Mouse (Mus musculus) adrenal gland, postnatal 10 days (tissue): Measurements from ENCODE around the gene Ifna11. TPM values are rescaled to one million over a fixed set of nuclear protein-coding genes. Genes with fewer than 3 reads are reported as not detected.
"Not testable (repeated sequence)": the region's sequence is repeated elsewhere in the genome, so short reads cannot be mapped to it uniquely, and the experiment has no call there.

Source experiments
- DNase-seq: peaks from one replicate; pipeline ENCODE4 v3.0.0; 2021; ENCODE audit warnings: mixed read lengths
- long read RNA-seq, 2 experiments: library from polyadenylated mRNA; stranded (forward); transcript quantifications; one replicate each; pipeline ENCODE4 v2.0.0; 2021
- total RNA-seq, 2 experiments: library from RNA; stranded (reverse); gene quantifications; 2 replicates each; pipeline ENCODE4 v1.2.3; 2021

The Ifna11 gene
- not detected for total RNA-seq
- long read RNA-seq, experiment 1, result 0 reads
- long read RNA-seq, experiment 2, result 0 reads

DNA sequence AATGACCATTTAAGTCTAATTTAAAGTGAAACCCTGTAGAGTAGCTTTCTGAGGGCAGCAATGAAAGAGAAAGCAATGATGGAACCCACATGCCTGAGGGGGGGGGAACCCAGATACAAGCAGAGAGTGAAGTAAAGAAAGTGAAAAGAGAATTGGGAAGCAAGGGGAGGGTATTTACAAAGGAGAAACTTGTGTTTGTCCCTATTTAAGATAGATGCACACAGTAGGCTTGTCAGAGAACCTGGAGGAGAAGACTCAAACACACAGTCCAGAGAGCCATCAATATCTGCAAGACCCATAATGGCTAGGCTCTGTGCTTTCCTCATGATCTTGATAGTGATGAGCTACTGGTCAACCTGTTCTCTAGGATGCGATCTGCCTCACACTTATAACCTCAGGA is at the start of gene Ifna11:
Gene Ifna11 (plus strand): TSS at position 301 of the 400 bp plus-strand sequence.
- DNase-seq, result no peak

DNA sequence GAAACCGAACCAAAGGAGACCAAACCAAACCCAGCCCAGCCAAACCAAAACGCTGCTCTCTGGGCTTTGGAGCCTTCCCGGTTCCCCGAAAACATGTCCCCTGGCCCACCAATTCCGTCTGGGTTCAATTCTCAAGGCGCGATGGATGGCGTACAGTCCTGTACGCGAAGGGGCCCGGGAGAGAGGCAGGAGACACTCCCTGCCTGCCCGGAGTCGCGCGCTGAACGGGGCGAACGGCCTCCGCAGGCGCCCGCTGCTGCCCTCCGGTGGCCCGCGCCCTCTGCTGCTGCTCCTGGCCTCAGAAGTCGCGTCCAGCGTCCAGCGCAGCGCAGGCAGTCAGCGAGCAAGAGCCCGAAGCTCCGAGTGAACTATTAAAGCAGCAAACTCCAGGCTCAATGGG is 46.2 kb upstream of the Ifna11 start, which contains the start of gene Gm13290:
Gene Gm13290 (plus strand): TSS at position 301 of the 400 bp plus-strand sequence.
- DNase-seq, result not testable (repeated sequence)

DNA sequence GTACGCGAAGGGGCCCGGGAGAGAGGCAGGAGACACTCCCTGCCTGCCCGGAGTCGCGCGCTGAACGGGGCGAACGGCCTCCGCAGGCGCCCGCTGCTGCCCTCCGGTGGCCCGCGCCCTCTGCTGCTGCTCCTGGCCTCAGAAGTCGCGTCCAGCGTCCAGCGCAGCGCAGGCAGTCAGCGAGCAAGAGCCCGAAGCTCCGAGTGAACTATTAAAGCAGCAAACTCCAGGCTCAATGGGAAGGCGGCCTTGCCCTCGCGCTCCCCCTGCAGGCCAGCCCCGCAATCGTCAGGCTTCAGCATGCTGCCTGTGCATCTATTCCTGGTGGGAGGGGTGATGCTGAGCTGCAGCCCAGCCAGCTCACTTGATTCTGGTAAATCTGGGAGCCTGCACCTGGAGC is 43.1 kb upstream of the Ifna11 start, which contains the start of gene Gm13289:
Gene Gm13289 (plus strand): TSS at position 301 of the 400 bp plus-strand sequence.
- DNase-seq, result not testable (repeated sequence)

DNA sequence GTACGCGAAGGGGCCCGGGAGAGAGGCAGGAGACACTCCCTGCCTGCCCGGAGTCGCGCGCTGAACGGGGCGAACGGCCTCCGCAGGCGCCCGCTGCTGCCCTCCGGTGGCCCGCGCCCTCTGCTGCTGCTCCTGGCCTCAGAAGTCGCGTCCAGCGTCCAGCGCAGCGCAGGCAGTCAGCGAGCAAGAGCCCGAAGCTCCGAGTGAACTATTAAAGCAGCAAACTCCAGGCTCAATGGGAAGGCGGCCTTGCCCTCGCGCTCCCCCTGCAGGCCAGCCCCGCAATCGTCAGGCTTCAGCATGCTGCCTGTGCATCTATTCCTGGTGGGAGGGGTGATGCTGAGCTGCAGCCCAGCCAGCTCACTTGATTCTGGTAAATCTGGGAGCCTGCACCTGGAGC is 40.2 kb upstream of the Ifna11 start, which contains the start of gene Gm13272:
Gene Gm13272 (plus strand): TSS at position 301 of the 400 bp plus-strand sequence.
- DNase-seq, result not testable (repeated sequence)

DNA sequence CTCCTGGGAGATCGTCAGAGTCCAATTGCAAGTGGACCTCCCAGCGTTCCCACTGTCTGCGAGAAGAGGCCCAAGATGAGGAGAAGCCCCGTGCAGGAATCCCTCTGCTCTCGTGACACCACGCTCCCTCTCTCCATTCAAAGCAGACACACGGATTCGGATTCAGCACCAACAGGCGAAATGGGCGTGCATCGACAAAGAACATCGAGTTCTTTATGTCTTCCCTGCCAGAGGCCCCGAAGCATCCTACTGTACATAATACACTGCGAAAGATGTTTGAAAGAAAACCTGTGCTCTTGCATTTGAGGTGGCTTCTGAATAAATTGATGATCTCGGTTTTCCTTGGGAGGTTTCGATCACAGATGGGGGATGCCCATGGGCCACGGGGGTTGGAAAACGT is 39.4 kb upstream of the Ifna11 start:
- DNase-seq, result not testable (repeated sequence)

DNA sequence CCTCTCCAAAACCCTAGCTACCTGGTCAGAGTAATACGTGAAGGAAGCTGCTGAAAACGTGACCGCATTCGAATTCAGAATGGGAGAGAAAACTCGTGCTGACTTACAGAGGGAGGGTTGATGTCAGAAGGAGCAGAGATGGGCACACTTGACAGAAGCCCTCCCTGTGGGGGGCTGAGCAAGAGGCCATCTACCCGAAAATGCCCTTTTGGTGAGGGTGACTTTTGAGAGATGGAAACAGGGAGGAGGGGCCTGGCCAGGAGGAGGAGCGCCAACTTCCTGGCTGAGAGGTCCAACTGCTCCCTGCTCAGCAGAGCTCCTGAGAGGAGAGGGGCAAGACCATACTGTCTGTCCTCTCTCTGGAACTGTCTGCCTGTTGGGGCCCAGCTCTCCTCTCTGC is 37.9 kb upstream of the Ifna11 start, which contains the start of gene Ifnz:
Gene Ifnz (plus strand): TSS at position 301 of the 400 bp plus-strand sequence.
- not testable (repeated sequence) for DNase-seq

DNA sequence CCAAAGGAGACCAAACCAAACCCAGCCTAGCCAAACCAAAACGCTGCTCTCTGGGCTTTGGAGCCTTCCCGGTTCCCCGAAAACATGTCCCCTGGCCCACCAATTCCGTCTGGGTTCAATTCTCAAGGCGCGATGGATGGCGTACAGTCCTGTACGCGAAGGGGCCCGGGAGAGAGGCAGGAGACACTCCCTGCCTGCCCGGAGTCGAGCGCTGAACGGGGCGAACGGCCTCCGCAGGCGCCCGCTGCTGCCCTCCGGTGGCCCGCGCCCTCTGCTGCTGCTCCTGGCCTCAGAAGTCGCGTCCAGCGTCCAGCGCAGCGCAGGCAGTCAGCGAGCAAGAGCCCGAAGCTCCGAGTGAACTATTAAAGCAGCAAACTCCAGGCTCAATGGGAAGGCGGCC is 37.4 kb upstream of the Ifna11 start:
- peak; percentile 16 for DNase-seq

DNA sequence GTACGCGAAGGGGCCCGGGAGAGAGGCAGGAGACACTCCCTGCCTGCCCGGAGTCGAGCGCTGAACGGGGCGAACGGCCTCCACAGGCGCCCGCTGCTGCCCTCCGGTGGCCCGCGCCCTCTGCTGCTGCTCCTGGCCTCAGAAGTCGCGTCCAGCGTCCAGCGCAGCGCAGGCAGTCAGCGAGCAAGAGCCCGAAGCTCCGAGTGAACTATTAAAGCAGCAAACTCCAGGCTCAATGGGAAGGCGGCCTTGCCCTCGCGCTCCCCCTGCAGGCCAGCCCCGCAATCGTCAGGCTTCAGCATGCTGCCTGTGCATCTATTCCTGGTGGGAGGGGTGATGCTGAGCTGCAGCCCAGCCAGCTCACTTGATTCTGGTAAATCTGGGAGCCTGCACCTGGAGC is 34.4 kb upstream of the Ifna11 start, which contains the start of gene Gm13276:
Gene Gm13276 (plus strand): TSS at position 301 of the 400 bp plus-strand sequence.
- not testable (repeated sequence) for DNase-seq

DNA sequence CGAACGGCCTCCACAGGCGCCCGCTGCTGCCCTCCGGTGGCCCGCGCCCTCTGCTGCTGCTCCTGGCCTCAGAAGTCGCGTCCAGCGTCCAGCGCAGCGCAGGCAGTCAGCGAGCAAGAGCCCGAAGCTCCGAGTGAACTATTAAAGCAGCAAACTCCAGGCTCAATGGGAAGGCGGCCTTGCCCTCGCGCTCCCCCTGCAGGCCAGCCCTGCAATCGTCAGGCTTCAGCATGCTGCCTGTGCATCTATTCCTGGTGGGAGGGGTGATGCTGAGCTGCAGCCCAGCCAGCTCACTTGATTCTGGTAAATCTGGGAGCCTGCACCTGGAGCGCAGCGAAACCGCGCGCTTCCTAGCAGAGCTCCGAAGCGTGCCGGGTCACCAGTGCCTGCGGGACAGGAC is 31.4 kb upstream of the Ifna11 start, which contains the start of gene Gm13277:
Gene Gm13277 (plus strand): TSS at position 231 of the 400 bp plus-strand sequence.
- peak; percentile 75 for DNase-seq

DNA sequence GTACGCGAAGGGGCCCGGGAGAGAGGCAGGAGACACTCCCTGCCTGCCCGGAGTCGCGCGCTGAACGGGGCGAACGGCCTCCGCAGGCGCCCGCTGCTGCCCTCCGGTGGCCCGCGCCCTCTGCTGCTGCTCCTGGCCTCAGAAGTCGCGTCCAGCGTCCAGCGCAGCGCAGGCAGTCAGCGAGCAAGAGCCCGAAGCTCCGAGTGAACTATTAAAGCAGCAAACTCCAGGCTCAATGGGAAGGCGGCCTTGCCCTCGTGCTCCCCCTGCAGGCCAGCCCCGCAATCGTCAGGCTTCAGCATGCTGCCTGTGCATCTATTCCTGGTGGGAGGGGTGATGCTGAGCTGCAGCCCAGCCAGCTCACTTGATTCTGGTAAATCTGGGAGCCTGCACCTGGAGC is 28.5 kb upstream of the Ifna11 start, which contains the start of gene Gm13278:
Gene Gm13278 (plus strand): TSS at position 301 of the 400 bp plus-strand sequence.
- not testable (repeated sequence) for DNase-seq

DNA sequence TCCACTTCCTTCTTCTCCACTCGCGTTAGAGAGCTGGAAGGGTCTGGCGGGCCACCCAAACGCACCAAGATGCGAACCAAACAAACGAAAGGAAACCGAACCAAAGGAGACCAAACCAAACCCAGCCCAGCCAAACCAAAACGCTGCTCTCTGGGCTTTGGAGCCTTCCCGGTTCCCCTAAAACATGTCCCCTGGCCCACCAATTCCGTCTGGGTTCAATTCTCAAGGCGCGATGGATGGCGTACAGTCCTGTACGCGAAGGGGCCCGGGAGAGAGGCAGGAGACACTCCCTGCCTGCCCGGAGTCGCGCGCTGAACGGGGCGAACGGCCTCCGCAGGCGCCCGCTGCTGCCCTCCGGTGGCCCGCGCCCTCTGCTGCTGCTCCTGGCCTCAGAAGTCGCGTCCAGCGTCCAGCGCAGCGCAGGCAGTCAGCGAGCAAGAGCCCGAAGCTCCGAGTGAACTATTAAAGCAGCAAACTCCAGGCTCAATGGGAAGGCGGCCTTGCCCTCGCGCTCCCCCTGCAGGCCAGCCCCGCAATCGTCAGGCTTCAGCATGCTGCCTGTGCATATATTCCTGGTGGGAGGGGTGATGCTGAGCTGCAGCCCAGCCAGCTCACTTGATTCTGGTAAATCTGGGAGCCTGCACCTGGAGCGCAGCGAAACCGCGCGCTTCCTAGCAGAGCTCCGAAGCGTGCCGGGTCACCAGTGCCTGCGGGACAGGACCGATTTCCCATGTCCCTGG is 25.7 kb upstream of the Ifna11 start, which contains the start of gene Gm13275:
Gene Gm13275 (plus strand): TSS at position 552 of the 740 bp plus-strand sequence.
- peak; percentile 29 for DNase-seq

DNA sequence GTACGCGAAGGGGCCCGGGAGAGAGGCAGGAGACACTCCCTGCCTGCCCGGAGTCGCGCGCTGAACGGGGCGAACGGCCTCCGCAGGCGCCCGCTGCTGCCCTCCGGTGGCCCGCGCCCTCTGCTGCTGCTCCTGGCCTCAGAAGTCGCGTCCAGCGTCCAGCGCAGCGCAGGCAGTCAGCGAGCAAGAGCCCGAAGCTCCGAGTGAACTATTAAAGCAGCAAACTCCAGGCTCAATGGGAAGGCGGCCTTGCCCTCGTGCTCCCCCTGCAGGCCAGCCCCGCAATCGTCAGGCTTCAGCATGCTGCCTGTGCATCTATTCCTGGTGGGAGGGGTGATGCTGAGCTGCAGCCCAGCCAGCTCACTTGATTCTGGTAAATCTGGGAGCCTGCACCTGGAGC is 22.7 kb upstream of the Ifna11 start, which contains the start of gene Gm13279:
Gene Gm13279 (plus strand): TSS at position 301 of the 400 bp plus-strand sequence.
- not testable (repeated sequence) for DNase-seq

DNA sequence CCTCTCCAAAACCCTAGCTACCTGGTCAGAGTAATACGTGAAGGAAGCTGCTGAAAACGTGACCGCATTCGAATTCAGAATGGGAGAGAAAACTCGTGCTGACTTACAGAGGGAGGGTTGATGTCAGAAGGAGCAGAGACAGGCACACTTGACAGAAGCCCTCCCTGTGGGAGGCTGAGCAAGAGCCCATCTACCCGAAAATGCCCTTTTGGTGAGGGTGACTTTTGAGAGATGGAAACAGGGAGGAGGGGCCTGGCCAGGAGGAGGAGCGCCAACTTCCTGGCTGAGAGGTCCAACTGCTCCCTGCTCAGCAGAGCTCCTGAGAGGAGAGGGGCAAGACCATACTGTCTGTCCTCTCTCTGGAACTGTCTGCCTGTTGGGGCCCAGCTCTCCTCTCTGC is 20.4 kb upstream of the Ifna11 start, which contains the start of gene Gm13285:
Gene Gm13285 (plus strand): TSS at position 301 of the 400 bp plus-strand sequence.
- DNase-seq, result not testable (repeated sequence)

DNA sequence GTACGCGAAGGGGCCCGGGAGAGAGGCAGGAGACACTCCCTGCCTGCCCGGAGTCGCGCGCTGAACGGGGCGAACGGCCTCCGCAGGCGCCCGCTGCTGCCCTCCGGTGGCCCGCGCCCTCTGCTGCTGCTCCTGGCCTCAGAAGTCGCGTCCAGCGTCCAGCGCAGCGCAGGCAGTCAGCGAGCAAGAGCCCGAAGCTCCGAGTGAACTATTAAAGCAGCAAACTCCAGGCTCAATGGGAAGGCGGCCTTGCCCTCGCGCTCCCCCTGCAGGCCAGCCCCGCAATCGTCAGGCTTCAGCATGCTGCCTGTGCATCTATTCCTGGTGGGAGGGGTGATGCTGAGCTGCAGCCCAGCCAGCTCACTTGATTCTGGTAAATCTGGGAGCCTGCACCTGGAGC is 16.8 kb upstream of the Ifna11 start, which contains the start of gene Gm13287:
Gene Gm13287 (plus strand): TSS at position 301 of the 400 bp plus-strand sequence.
- DNase-seq, result not testable (repeated sequence)

DNA sequence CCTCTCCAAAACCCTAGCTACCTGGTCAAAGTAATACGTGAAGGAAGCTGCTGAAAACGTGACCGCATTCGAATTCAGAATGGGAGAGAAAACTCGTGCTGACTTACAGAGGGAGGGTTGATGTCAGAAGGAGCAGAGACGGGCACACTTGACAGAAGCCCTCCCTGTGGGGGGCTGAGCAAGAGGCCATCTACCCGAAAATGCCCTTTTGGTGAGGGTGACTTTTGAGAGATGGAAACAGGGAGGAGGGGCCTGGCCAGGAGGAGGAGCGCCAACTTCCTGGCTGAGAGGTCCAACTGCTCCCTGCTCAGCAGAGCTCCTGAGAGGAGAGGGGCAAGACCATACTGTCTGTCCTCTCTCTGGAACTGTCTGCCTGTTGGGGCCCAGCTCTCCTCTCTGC is 14.5 kb upstream of the Ifna11 start, which contains the start of gene Gm13288:
Gene Gm13288 (plus strand): TSS at position 301 of the 400 bp plus-strand sequence.
- DNase-seq, result not testable (repeated sequence)

DNA sequence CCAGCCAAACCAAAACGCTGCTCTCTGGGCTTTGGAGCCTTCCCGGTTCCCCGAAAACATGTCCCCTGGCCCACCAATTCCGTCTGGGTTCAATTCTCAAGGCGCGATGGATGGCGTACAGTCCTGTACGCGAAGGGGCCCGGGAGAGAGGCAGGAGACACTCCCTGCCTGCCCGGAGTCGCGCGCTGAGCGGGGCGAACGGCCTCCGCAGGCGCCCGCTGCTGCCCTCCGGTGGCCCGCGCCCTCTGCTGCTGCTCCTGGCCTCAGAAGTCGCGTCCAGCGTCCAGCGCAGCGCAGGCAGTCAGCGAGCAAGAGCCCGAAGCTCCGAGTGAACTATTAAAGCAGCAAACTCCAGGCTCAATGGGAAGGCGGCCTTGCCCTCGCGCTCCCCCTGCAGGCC is 14.0 kb upstream of the Ifna11 start:
- DNase-seq, result peak; percentile 40

DNA sequence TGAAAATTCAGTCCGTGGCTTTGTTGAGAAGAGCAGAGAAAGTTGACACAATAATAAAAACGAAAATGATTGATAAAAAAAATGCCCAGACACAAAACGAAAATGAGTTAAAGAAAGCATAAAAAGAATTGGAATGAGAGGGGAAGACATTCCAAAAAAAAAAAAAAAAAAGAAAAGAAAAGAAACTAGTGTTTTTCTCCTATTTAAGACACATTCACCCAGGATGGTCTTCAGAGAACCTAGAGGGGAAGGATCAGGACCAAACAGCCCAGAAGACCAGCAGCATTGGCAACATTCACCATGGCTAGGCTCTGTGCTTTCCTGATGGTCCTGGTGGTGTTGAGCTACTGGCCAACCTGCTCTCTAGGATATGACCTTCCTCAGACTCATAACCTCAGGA is 3.8 kb upstream of the Ifna11 start, which contains the start of gene Ifna7:
Gene Ifna7 (plus strand): TSS at position 301 of the 400 bp plus-strand sequence.
- no peak for DNase-seq

DNA sequence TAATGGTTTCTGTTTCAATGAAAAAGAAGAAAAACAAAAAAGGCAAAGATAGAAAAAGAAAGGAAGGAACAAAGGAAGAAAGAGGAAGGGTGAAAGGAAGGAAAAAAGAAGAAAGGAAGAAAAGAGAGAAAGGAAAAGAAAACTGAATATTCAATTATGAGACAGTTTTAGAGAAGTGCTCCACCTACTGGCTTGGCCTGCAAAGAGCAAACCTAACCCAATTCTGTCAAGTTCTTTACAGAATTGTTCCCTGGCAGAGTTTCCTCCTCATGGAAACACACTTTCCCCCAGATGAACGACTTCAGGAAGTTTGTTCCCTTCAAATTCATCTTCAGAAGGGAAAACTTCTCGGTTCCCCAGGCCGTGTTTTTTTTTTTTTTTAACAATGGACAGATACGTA is 3.2 kb downstream of the Ifna11 start:
- peak; percentile 19 for DNase-seq

DNA sequence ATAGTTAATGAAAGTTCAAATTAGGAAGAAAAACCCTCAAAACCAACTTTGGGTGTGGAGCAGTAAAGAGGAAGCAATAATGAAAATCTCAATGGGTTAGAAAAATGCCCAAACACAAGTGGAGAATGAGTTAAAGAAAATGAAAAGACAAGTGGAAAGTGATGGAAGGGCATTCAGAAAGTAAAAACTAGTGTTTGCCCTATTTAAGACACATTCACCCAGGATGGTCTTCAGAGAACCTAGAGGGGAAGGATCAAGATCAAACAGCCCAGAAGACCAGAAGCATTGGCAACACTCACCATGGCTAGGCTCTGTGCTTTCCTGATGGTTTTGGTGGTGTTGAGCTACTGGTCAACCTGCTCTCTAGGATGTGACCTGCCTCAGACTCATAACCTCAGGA is 7.4 kb downstream of the Ifna11 start, which contains the start of gene Ifna6:
Gene Ifna6 (plus strand): TSS at position 301 of the 400 bp plus-strand sequence.
- DNase-seq, result not testable (repeated sequence)

DNA sequence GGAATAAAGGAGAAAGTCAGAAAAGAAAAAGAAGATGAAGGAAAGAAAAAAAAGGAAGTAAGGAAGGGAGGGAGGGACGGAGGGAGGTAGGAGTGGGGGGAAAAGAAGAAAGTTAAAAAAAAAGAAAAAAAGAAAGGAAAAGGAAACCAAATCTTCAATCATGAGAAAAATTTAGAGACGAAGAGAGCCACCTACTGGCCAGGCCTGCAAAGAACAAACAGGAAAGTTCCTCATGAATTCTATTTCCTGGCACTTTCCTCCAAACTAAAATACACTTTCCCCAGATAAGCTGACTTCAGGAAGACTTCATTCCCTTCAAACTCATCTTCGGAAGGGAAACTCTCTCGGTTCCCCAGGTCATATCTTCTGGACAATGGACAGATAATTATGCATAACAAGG is 10.8 kb downstream of the Ifna11 start:
- peak; percentile 28 for DNase-seq

DNA sequence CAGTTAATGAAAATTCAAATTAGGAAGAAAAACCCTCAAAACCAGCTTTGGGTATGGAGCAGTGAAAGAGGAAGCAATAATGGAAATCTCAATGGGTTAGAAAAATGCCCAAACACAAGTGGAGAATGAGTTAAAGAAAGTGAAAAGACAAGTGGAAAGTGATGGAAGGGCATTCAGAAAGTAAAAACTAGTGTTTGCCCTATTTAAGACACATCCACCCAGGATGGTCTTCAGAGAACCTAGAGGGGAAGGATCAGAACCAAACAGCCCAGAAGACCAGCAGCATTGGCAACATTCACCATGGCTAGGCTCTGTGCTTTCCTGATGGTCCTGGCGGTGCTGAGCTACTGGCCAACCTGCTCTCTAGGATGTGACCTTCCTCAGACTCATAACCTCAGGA is 15.5 kb downstream of the Ifna11 start, which contains the start of gene Ifna5:
Gene Ifna5 (plus strand): TSS at position 301 of the 400 bp plus-strand sequence.
- not testable (repeated sequence) for DNase-seq

DNA sequence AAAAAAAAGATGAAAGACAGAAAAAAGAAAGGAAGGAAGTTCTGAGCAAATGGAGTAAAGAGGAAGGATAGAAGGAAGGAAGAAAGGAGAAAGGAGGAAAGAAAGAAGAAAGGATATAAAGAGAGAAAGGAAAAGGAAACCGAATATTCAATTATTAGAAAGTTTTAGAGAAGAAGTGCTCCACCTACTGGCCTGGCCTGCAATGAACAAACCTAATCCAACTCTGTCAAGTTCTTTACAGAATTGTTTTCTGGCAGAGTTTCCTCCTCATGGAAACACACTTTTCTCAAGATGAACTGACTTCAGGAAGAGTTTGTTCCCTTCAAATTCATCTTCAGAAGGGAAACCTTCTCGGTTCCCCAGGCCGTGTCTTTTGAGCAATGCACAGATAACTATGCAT is 19.1 kb downstream of the Ifna11 start:
- peak; percentile 4 for DNase-seq
